Mouse (Mus musculus) E14TG2a.4 (cell line): ENCODE data around the gene Olfr665.

ENCODE experiments used
- H3K27me3 ChIP-seq: 2 replicates; pipeline ENCODE4 v1.6.1; 2014; ENCODE audit warnings: low read length, control low read depth; ENCODE audit not compliant: insufficient read depth
- H3K36me3 ChIP-seq: 2 replicates; pipeline ENCODE4 v1.6.1; 2014; ENCODE audit warnings: low read length, control low read depth; ENCODE audit not compliant: insufficient read depth
- H3K4me1 ChIP-seq: replicated peaks from 2 replicates; pipeline ENCODE4 v1.6.1; 2014; ENCODE audit warnings: low read depth, low read length, control low read depth
- H3K4me3 ChIP-seq: replicated peaks from 2 replicates; pipeline ENCODE4 v1.5.1; 2014; ENCODE audit warnings: mild to moderate bottlenecking, low read length
- H3K9me3 ChIP-seq: 2 replicates; pipeline ENCODE4 v1.6.1; 2014; ENCODE audit warnings: low read length, control low read depth
- CTCF ChIP-seq: conservative IDR thresholded peaks from 2 replicates; pipeline ENCODE4 v1.5.1; 2014; ENCODE audit warnings: low read length
- NANOG ChIP-seq: IDR thresholded peaks from 2 replicates; pipeline ENCODE4 v1.6.1; 2014; ENCODE audit warnings: borderline replicate concordance, low read length, mixed read lengths
- POU5F1 ChIP-seq: IDR thresholded peaks from 2 replicates; pipeline ENCODE4 v1.6.1; 2014; ENCODE audit warnings: low read length, borderline replicate concordance

Olfr665 gene

GRCm38 (mm10) chr7:104921382-104921781 is 43.6 kb downstream of the Olfr665 start, which contains the start of gene Olfr667:
Gene Olfr667 (minus strand): TSS chr7:104921482.
- Histone ChIP-seq H3K4me1 (no peaks in the 10 kb centered on the region), H3K4me3 (no peak within 1 kb of the TSS), H3K36me3 (no peaks in the 10 kb centered on the region), H3K9me3 (no peaks in the 10 kb centered on the region), H3K27me3 (no peaks in the 10 kb centered on the region)
- TF ChIP-seq CTCF: no peak
- no peak for TF ChIP-seq POU5F1
- TF ChIP-seq NANOG: no peak

GRCm38 (mm10) chr7:104927957-104928356 is 50.1 kb downstream of the Olfr665 start, which contains the start of gene Olfr668:
Gene Olfr668 (minus strand): TSS chr7:104928057.
- TF ChIP-seq POU5F1 (no peak), CTCF (no peak), NANOG (no peak)
- no peaks in the 10 kb centered on the region for H3K4me1 ChIP-seq

More at GRCm38 (mm10) chr7:104927957-104928356, 50.1 kb downstream of the Olfr665 start, which contains the start of gene Olfr668:
- Histone ChIP-seq H3K27me3 (no peaks in the 10 kb centered on the region), H3K9me3 (no peaks in the 10 kb centered on the region), H3K36me3 (no peaks in the 10 kb centered on the region), H3K4me3 (no peak within 1 kb of the TSS)
